Mouse (Mus musculus) urinary bladder, adult 18-20 months (tissue): ENCODE results near the gene Gm7358.
"Not testable (repeated sequence)": the region's sequence is repeated elsewhere in the genome, so short reads cannot be mapped to it uniquely, and the experiment has no call there.

Experiments
- DNase-seq, 2 experiments: peaks; one replicate each; pipeline ENCODE4 v3.0.0; 2022; ENCODE audit warnings: low spot score in 2 of 2, mixed read lengths in 2 of 2

Gene Gm7358

DNA sequence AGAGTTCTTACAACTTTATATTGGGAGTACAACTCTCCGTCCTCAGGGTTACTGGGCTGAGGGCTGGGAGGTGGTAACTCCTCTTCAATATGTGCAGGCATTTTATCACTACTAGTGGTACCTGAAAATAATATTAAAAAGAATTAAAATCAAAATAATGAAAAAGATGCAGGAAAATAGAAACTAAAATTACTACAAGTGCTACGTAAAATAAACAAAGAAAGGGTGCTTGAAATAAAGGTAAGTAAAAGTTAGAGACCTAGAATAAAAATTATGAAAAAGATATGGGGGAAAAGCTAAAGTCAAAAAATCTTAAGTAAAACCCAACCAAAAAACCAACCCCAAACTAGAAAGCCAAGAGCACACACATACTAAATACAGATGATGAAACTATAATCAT lies at the start of gene Gm7358:
Gm7358 (minus strand) TSS at position 101 of the 400 bp plus-strand sequence.
- DNase-seq, result not testable (repeated sequence)

DNA sequence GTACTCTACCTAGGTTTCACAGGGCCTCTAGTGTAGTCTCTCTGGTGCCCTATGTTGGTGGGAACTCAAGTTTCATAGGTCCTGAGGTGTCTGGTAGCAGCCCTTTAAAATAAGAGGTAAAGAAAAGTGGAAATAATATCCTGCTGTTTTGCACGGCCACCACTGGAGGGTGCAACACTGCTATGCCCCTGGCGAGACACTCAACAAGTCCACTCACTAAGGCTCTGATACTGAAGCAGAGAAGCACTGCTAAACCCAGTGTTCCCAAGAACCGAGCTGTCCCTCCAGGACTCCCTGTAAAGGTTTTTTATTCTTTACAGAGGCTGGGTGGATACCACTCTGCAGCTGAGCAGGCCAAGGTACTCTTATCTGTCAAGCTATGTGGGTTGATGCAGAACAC lies 43.7 kb upstream of the Gm7358 start:
- not testable (repeated sequence) for DNase-seq

- DNase-seq, result not testable (repeated sequence)
Measured at GRCm38 (mm10) chr17:14101446-14101980, 42.2 kb upstream of the Gm7358 start.

DNA sequence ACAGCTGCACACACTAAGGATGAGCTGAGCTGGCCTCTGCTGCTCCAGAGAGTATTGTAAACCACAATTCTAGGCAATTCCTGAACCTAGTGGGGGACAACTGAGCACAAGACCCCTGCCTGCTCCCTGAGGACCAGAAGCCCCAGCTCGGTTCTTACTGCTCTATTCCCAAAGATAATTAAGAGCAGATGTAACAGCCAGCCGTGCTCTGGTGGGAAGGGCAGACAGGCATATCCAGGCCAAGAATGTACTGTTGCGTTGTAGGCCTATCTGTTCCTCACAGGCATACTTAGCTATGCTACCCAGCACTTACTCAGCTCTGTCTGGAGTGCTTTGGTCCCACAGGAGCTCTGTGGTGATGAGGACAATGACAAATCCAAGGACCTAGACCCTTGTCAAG lies 40.6 kb upstream of the Gm7358 start:
- DNase-seq, result not testable (repeated sequence)

DNA sequence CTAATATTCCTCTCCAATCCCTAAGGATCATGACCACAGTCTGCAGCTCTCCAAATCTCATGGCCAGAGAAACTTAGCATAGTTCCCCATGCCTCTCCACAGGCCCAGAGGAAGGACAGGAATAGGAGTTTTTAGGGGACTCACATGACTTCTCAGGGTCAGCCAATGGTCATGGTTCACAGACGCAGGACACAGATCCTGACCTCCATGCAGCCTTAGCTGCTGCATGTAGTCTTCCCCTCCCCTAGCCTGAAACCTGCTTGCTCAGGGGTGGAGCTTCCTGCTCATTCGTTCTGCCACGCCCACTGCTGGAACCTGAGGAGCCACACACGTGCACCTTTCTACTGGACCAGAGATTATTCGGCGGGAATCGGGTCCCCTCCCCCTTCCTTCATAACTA lies 34.8 kb upstream of the Gm7358 start:
- not testable (repeated sequence) for DNase-seq

DNA sequence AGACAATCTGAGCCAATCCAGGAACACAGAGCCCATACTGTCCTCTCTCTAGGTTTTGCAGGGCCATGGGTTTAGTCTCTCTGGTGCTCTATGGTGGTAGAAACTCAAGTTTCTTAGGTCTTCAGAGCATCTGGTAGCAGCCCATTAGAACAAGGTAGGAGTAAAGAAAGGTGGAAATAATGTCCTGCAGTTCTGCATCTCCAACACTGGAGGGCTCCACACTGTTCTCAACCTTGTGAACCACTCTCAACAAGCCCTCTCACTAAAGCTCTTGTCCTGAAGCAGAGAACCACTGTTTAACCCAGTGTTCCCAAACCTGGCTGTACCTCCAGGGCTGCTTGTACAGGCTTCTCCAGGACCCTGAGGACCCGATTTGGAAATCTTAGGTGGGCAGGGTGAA lies 27.3 kb upstream of the Gm7358 start:
- not testable (repeated sequence) for DNase-seq

DNA sequence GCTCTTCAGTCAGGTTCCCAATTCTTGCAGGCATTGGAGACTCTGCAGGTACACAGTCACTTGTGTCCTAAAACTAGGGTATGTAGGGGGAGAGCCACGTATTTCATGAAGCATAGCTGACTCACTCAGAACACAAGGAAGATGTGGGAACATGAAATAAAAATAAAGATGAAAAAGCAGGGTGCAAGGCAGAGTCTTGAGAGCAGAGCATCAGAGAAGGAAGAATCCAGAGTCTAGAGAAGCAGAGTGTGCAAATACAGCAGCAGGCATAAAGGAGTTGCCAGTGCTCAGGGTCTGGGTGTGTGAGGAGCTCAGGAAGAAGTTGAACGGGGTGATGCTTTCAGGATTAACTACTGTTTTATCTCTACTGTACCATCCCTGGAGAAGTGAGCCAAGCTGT lies 17.5 kb downstream of the Gm7358 start:
- not testable (repeated sequence) for DNase-seq

GRCm38 (mm10) chr17:14037012-14037411 lies 22.3 kb downstream of the Gm7358 start:
- DNase-seq, result not testable (repeated sequence)

- not testable (repeated sequence) for DNase-seq
Measured at GRCm38 (mm10) chr17:14036113-14036512, 23.2 kb downstream of the Gm7358 start.
